Mouse (Mus musculus) ES-E14 (cell line): ENCODE measurements around the gene Fam155a. TPM values are rescaled to one million over a fixed set of nuclear protein-coding genes. Genes with fewer than 3 reads are reported as not detected.

Experiments
- DNase-seq: peaks from one replicate; pipeline ENCODE4 v3.0.0-alpha.2; 2013; ENCODE audit warnings: low read depth, low spot score
- H3K27ac ChIP-seq: 2 replicates; pipeline ENCODE4 v1.5.1; 2012; ENCODE audit warnings: low read depth, mild to moderate bottlenecking, low read length, moderate library complexity, mixed read lengths; ENCODE audit not compliant: poor library complexity, insufficient read depth, severe bottlenecking
- H3K36me3 ChIP-seq: 2 replicates; pipeline ENCODE4 v1.6.1; 2012; ENCODE audit warnings: mild to moderate bottlenecking, low read length, moderate library complexity, mixed read lengths; ENCODE audit not compliant: control insufficient read depth, poor library complexity, insufficient read depth, severe bottlenecking
- H3K4me1 ChIP-seq, 2 experiments: fragments of 150-350 bp in 1 of 2; sonication (generic) in 1 of 2; 2 replicates each; pipeline ENCODE4 v1.6.1; 2012; ENCODE audit warnings: low read length in 2 of 2, mild to moderate bottlenecking in 1 of 2, mixed read lengths in 1 of 2; ENCODE audit not compliant: control insufficient read depth in 2 of 2, insufficient read depth in 2 of 2, poor library complexity in 1 of 2
- H3K4me3 ChIP-seq, 2 experiments: fragments of 150-350 bp in 1 of 2; sonication (generic) in 1 of 2; 2 replicates each; pipeline ENCODE4 v1.5.1; 2012; ENCODE audit warnings: low read length in 2 of 2, low read depth in 1 of 2, mild to moderate bottlenecking in 1 of 2, mixed read lengths in 1 of 2; ENCODE audit not compliant: insufficient read depth in 1 of 2, poor library complexity in 1 of 2, severe bottlenecking in 1 of 2
- H3K9ac ChIP-seq: 2 replicates; pipeline ENCODE4 v1.6.1; 2012; ENCODE audit warnings: low read depth, mild to moderate bottlenecking, low read length, mixed read lengths; ENCODE audit not compliant: poor library complexity, insufficient read depth, severe bottlenecking
- H3K9me3 ChIP-seq: fragments of 150-350 bp; sonication (generic); 2 replicates; pipeline ENCODE4 v1.6.1; 2012; ENCODE audit warnings: low read depth, mild to moderate bottlenecking, low read length; ENCODE audit not compliant: control insufficient read depth, insufficient read depth
- CHD2 ChIP-seq: IDR thresholded peaks from 2 replicates; pipeline ENCODE4 v1.6.1; 2014; ENCODE audit warnings: mild to moderate bottlenecking, low read depth, low read length, inconsistent platforms
- HCFC1 ChIP-seq: IDR thresholded peaks from 2 replicates; pipeline ENCODE4 v1.6.1; 2012; ENCODE audit warnings: low read length, inconsistent platforms, borderline replicate concordance; ENCODE audit not compliant: insufficient read depth
- MAFK ChIP-seq: IDR thresholded peaks from 2 replicates; pipeline ENCODE4 v1.6.1; 2014; ENCODE audit warnings: mild to moderate bottlenecking, low read depth, low read length, inconsistent platforms; ENCODE audit not compliant: insufficient read depth
- ZC3H11A ChIP-seq: IDR thresholded peaks from 2 replicates; pipeline ENCODE4 v1.6.1; 2012; ENCODE audit warnings: low read depth, mild to moderate bottlenecking, inconsistent platforms, low read length, borderline replicate concordance
- ZNF384 ChIP-seq: IDR thresholded peaks from 2 replicates; pipeline ENCODE4 v1.6.1; 2012; ENCODE audit warnings: low read depth, low read length, inconsistent platforms
- in situ Hi-C, 2 experiments: fragments of 600-800 bp; cut with MboI; formaldehyde crosslinking; loops; one replicate each; pipeline ENCODE4 v1.15.1; 2025; ENCODE audit warnings: low sequenced_read_pairs in 2 of 2, inconsistent platforms in 1 of 2; ENCODE audit not compliant: unreplicated experiment in 2 of 2
- total RNA-seq: library from RNA; depleted of rRNA; stranded (reverse); fragments of 300-350 nt; gene quantifications from 2 replicates; pipeline ENCODE4 v1.2.3, GENCODE M21; 2012

Gene Fam155a
- total RNA-seq, 1 experiment = 0.04 TPM

- no peak for DNase-seq
- no peaks in the 10 kb centered on the region for H3K9me3 ChIP-seq
- H3K9ac ChIP-seq = no peak overlapping the region
- no peak for TF ChIP-seq CHD2
- TF ChIP-seq HCFC1 = no peak
- TF ChIP-seq ZC3H11A = no peak
- TF ChIP-seq MAFK = no peak
- no peak for TF ChIP-seq ZNF384
- in situ Hi-C loops = no loop called here
- no peak overlapping the region for H3K4me3 ChIP-seq
- H3K27ac ChIP-seq = no peak overlapping the region
- no peaks in the 10 kb centered on the region for H3K4me1 ChIP-seq
- H3K36me3 ChIP-seq = no peaks in the 10 kb centered on the region
These were observed 467.3 kb downstream of the Fam155a start for GRCm38 (mm10) chr8:9303526-9304135.

GRCm38 (mm10) chr8:9295046-9295445 is 475.9 kb downstream of the Fam155a start:
- no peak for TF ChIP-seq ZC3H11A
- no peak for TF ChIP-seq HCFC1
- no peak for TF ChIP-seq ZNF384
- no peak for TF ChIP-seq CHD2
- no peak for TF ChIP-seq MAFK
- DNase-seq = no peak

GRCm38 (mm10) chr8:9292532-9292931 is 478.4 kb downstream of the Fam155a start:
- Histone ChIP-seq H3K9ac (no peak overlapping the region), H3K9me3 (no peaks in the 10 kb centered on the region), H3K4me1 (no peaks in the 10 kb centered on the region), H3K36me3 (no peaks in the 10 kb centered on the region), H3K27ac (no peak overlapping the region), H3K4me3 (no peak overlapping the region)
- in situ Hi-C loops = no loop called here
- DNase-seq = no peak
- no peak for TF ChIP-seq MAFK
- TF ChIP-seq ZNF384 = no peak
- no peak for TF ChIP-seq HCFC1
- no peak for TF ChIP-seq CHD2
- TF ChIP-seq ZC3H11A = no peak

More at GRCm38 (mm10) chr8:9295046-9295445, 475.9 kb downstream of the Fam155a start:
- Histone ChIP-seq H3K4me1 (no peaks in the 10 kb centered on the region), H3K9me3 (no peaks in the 10 kb centered on the region), H3K4me3 (no peak overlapping the region), H3K27ac (no peak overlapping the region), H3K9ac (no peak overlapping the region), H3K36me3 (no peaks in the 10 kb centered on the region)
- in situ Hi-C loops = no loop called here

- Histone ChIP-seq H3K4me3 (no peak overlapping the region), H3K36me3 (no peaks in the 10 kb centered on the region), H3K27ac (no peak overlapping the region), H3K9ac (no peak overlapping the region), H3K4me1 (no peaks in the 10 kb centered on the region), H3K9me3 (no peaks in the 10 kb centered on the region)
- in situ Hi-C loops = no loop called here
- no peak for DNase-seq
- TF ChIP-seq ZC3H11A (no peak), ZNF384 (no peak), MAFK (no peak), HCFC1 (no peak), CHD2 (no peak)
These were observed 482.8 kb downstream of the Fam155a start for GRCm38 (mm10) chr8:9288015-9288729.
